Mouse (Mus musculus) lung, adult 2 months (tissue): ENCODE results near the gene Usp38.

Experiments
- CTCF ChIP-seq: fragments of 200-500 bp; IDR thresholded peaks from 2 replicates; pipeline ENCODE4 v1.5.1; 2011; ENCODE audit warnings: mild to moderate bottlenecking, low read length, control low read depth; ENCODE audit not compliant: insufficient read depth
- POLR2A ChIP-seq: fragments of 200-500 bp; IDR thresholded peaks from 2 replicates; pipeline ENCODE4 v1.6.1; 2011; ENCODE audit warnings: low read depth, mild to moderate bottlenecking, control low read depth, low read length, borderline replicate concordance; ENCODE audit errors: extremely low read depth

GRCm38 (mm10) chr8:81005114-81005513, 9.6 kb downstream of the Usp38 start:
- no peak for TF ChIP-seq POLR2A
- TF ChIP-seq CTCF, result no peak
